Mouse (Mus musculus) MEL (cell line): ENCODE results near the gene Acer1. TPM values are rescaled to one million over a fixed set of nuclear protein-coding genes. Genes with fewer than 3 reads are reported as not detected.
"Not testable (repeated sequence)": the region's sequence is repeated elsewhere in the genome, so short reads cannot be mapped to it uniquely, and the experiment has no call there.

Experiments used
- DNase-seq: peaks from one replicate; pipeline ENCODE4 v3.0.0; 2011; ENCODE audit warnings: low read depth, low spot score
- H3K27ac ChIP-seq: 2 replicates; pipeline ENCODE4 v1.5.1; 2012; ENCODE audit warnings: low read depth, mild to moderate bottlenecking, control low read depth, low read length, moderate library complexity; ENCODE audit not compliant: control insufficient read depth
- H3K27me3 ChIP-seq, 2 experiments: fragments of 150-350 bp in 1 of 2; sonication (generic) in 1 of 2; 2 replicates each; pipeline ENCODE4 v1.6.1; 2012; ENCODE audit warnings: low read length in 2 of 2, mild to moderate bottlenecking in 2 of 2, improper control_type of control experiment in 1 of 2, moderate library complexity in 1 of 2; ENCODE audit not compliant: insufficient read depth in 2 of 2, control insufficient read depth in 1 of 2
- H3K36me3 ChIP-seq, 2 experiments: 2 replicates each; pipeline ENCODE4 v1.6.1; 2012 to 2014; ENCODE audit warnings: low read length in 2 of 2, improper control_type of control experiment in 1 of 2, inconsistent platforms in 1 of 2, mild to moderate bottlenecking in 1 of 2; ENCODE audit not compliant: insufficient read depth in 2 of 2, control insufficient read depth in 1 of 2
- H3K4me1 ChIP-seq, 2 experiments: fragments of 150-350 bp in 1 of 2; sonication (generic) in 1 of 2; 2 replicates each; pipeline ENCODE4 v1.6.1; 2012; ENCODE audit warnings: low read length in 2 of 2, improper control_type of control experiment in 1 of 2, mild to moderate bottlenecking in 1 of 2; ENCODE audit not compliant: insufficient read depth in 2 of 2, control insufficient read depth in 1 of 2
- H3K4me3 ChIP-seq, 2 experiments: fragments of 150-350 bp in 1 of 2; sonication (generic) in 1 of 2; 2 replicates each; pipeline ENCODE4 v1.5.1; 2012; ENCODE audit warnings: low read depth in 2 of 2, low read length in 2 of 2, mild to moderate bottlenecking in 2 of 2, moderate library complexity in 2 of 2, control low read depth in 1 of 2, improper control_type of control experiment in 1 of 2; ENCODE audit not compliant: control insufficient read depth in 1 of 2, insufficient read depth in 1 of 2
- H3K79me2 ChIP-seq: 2 replicates; pipeline ENCODE4 v1.6.1; 2012; ENCODE audit warnings: mild to moderate bottlenecking, low read length, moderate library complexity; ENCODE audit not compliant: control insufficient read depth, poor library complexity, insufficient read depth
- H3K9ac ChIP-seq: 2 replicates; pipeline ENCODE4 v1.6.1; 2012; ENCODE audit warnings: low read depth, mild to moderate bottlenecking, control low read depth, low read length, moderate library complexity; ENCODE audit not compliant: control insufficient read depth, poor library complexity, severe bottlenecking
- H3K9me3 ChIP-seq: fragments of 150-350 bp; sonication (generic); replicated peaks from 2 replicates; pipeline ENCODE4 v1.6.1; 2012; ENCODE audit warnings: mild to moderate bottlenecking, low read length, improper control_type of control experiment, moderate library complexity; ENCODE audit not compliant: insufficient read depth
- CHD1 ChIP-seq: IDR thresholded peaks from 2 replicates; pipeline ENCODE4 v1.6.1; 2012; ENCODE audit warnings: low read depth, mild to moderate bottlenecking, inconsistent platforms, low read length, improper control_type of control experiment
- CTCF ChIP-seq, 3 experiments: IDR thresholded peaks in 2 of 3; conservative IDR thresholded peaks in 1 of 3; 2 replicates each; pipeline ENCODE4 v1.5.1; 2011 to 2012; ENCODE audit warnings: low read length in 3 of 3, low read depth in 2 of 3, mild to moderate bottlenecking in 2 of 3, improper control_type of control experiment in 1 of 3, inconsistent platforms in 1 of 3, mixed read lengths in 1 of 3, moderate library complexity in 1 of 3; ENCODE audit not compliant: control insufficient read depth in 1 of 3, insufficient read depth in 1 of 3, poor library complexity in 1 of 3, severe bottlenecking in 1 of 3
- E2F4 ChIP-seq: IDR thresholded peaks from 2 replicates; pipeline ENCODE4 v1.6.1; 2011; ENCODE audit warnings: low read depth, low read length, improper control_type of control experiment, borderline replicate concordance
- ELF1 ChIP-seq: IDR thresholded peaks from 2 replicates; pipeline ENCODE4 v1.6.1; 2014; ENCODE audit warnings: low read depth, mild to moderate bottlenecking, inconsistent platforms, low read length, improper control_type of control experiment, moderate library complexity
- ETS1 ChIP-seq: IDR thresholded peaks from 2 replicates; pipeline ENCODE4 v1.6.1; 2012; ENCODE audit warnings: low read depth, mild to moderate bottlenecking, inconsistent platforms, low read length, improper control_type of control experiment, moderate library complexity
- JUND ChIP-seq: IDR thresholded peaks from 2 replicates; pipeline ENCODE4 v1.6.1; 2011; ENCODE audit warnings: low read depth, mild to moderate bottlenecking, improper control_type of control experiment, low read length
- MAFK ChIP-seq: IDR thresholded peaks from 2 replicates; pipeline ENCODE4 v1.6.1; 2011; ENCODE audit warnings: low read depth, mild to moderate bottlenecking, low read length, improper control_type of control experiment, borderline replicate concordance
- MEF2A ChIP-seq: IDR thresholded peaks from 2 replicates; pipeline ENCODE4 v1.6.1; 2014; ENCODE audit warnings: low read depth, mild to moderate bottlenecking, inconsistent platforms, low read length, improper control_type of control experiment; ENCODE audit not compliant: poor library complexity, insufficient replicate concordance, severe bottlenecking; ENCODE audit errors: extremely low read depth
- MYB ChIP-seq: IDR thresholded peaks from 2 replicates; pipeline ENCODE4 v1.6.1; 2011; ENCODE audit warnings: mild to moderate bottlenecking, low read depth, low read length, improper control_type of control experiment
- MYC ChIP-seq: IDR thresholded peaks from 2 replicates; pipeline ENCODE4 v1.6.1; 2011; ENCODE audit warnings: low read depth, mild to moderate bottlenecking, low read length, improper control_type of control experiment, moderate library complexity
- POLR2AphosphoS2 ChIP-seq: IDR thresholded peaks from 2 replicates; pipeline ENCODE4 v1.6.1; 2011; ENCODE audit warnings: low read length, improper control_type of control experiment
- USF1 ChIP-seq: IDR thresholded peaks from 2 replicates; pipeline ENCODE4 v1.6.1; 2014; ENCODE audit warnings: low read depth, mild to moderate bottlenecking, inconsistent platforms, low read length, improper control_type of control experiment, moderate library complexity
- ZC3H11A ChIP-seq: IDR thresholded peaks from 2 replicates; pipeline ENCODE4 v1.6.1; 2012; ENCODE audit warnings: low read depth, mild to moderate bottlenecking, inconsistent platforms, low read length, improper control_type of control experiment
- polyA plus RNA-seq, 2 experiments: library from polyadenylated mRNA; stranded (reverse) in 1 of 2; unstranded in 1 of 2; fragments of >175 nt in 1 of 2; fragments of >200 nt in 1 of 2; gene quantifications; 2 replicates each; pipeline versions ENCODE4 v1.2.1 to v1.2.4; 2012; ENCODE audit warnings: low replicate concordance in 2 of 2, low read depth in 1 of 2; ENCODE audit not compliant: insufficient read length in 2 of 2, insufficient read depth in 1 of 2, missing spikeins in 1 of 2
- total RNA-seq: library from RNA; depleted of rRNA; stranded (reverse); fragments of 300-350 nt; gene quantifications from 2 replicates; pipeline ENCODE4 v1.2.3, GENCODE M21; 2012

Acer1 gene
- total and polyA plus RNA-seq, 3 experiments = 0.03 TPM; not detected in 2

GRCm38 (mm10) chr17:56913444-56913843 is 68.5 kb downstream of the Acer1 start:
- Histone ChIP-seq H3K4me3 (no peak overlapping the region), H3K36me3 (peaks cover 0 to 6% of the 10 kb centered on the region in 2 experiments; a peak in 2 of 4 replicates), H3K4me1 (no peaks in the 10 kb centered on the region; a peak in 2 of 4 replicates)

GRCm38 (mm10) chr17:56913023-56913422 is 68.9 kb downstream of the Acer1 start:
- Histone ChIP-seq H3K27me3 (no peaks in the 10 kb centered on the region), H3K27ac (no peak overlapping the region), H3K9me3 (no peaks in the 10 kb centered on the region), H3K4me1 (no peaks in the 10 kb centered on the region; a peak in 2 of 4 replicates), H3K4me3 (no peak overlapping the region), H3K9ac (no peak overlapping the region), H3K79me2 (no peaks in the 10 kb centered on the region), H3K36me3 (peaks cover 0 to 6% of the 10 kb centered on the region in 2 experiments; a peak in 1 of 4 replicates)
- no peak for TF ChIP-seq MYB
- TF ChIP-seq MAFK = no peak
- TF ChIP-seq ZC3H11A = no peak
- TF ChIP-seq ETS1 = no peak
- no peak for TF ChIP-seq USF1
- TF ChIP-seq JUND = no peak
- no peak for TF ChIP-seq CTCF (IDR thresholded peaks at IDR 0.05 in 2 of 3, conservative IDR thresholded peaks at IDR 0.05 in 1 of 3; ENCODE audit: control insufficient read depth in 1 of 3, insufficient read depth in 1 of 3, low read depth in 2 of 3, low read length in 3 of 3, poor library complexity in 1 of 3, severe bottlenecking in 1 of 3)
- TF ChIP-seq MYC = no peak
- no peak for TF ChIP-seq CHD1
- no peak for TF ChIP-seq ELF1
- no peak for DNase-seq

More at GRCm38 (mm10) chr17:56913444-56913843, 68.5 kb downstream of the Acer1 start:
- no peaks in the 10 kb centered on the region for H3K27me3 ChIP-seq
- H3K9ac ChIP-seq = no peak overlapping the region
- TF ChIP-seq E2F4 = no peak
- no peak for TF ChIP-seq POLR2AphosphoS2
- TF ChIP-seq CHD1 = no peak
- TF ChIP-seq ELF1 = no peak
- no peak for TF ChIP-seq MEF2A
- TF ChIP-seq, all 39 proteins: peak for 0
- H3K79me2 ChIP-seq = no peaks in the 10 kb centered on the region
- no peak for DNase-seq
- no peaks in the 10 kb centered on the region for H3K9me3 ChIP-seq
- H3K27ac ChIP-seq = no peak overlapping the region

GRCm38 (mm10) chr17:56909764-56910163 is 72.2 kb downstream of the Acer1 start:
- not testable (repeated sequence) for H3K4me3 ChIP-seq, H3K9ac ChIP-seq, H3K27me3 ChIP-seq, H3K27ac ChIP-seq, H3K79me2 ChIP-seq, H3K9me3 ChIP-seq, DNase-seq, H3K36me3 ChIP-seq, H3K4me1 ChIP-seq
